Mouse (Mus musculus): ENCODE data around the gene Sdk1. TPM values are rescaled to one million over a fixed set of nuclear protein-coding genes. Genes with fewer than 3 reads are reported as not detected.

Sdk1 gene
- polyA plus RNA-seq, 1 experiment from 2014 or later: 0.59 TPM

- Histone ChIP-seq H3K4me3 (ENCODE audit: low read length) (no peak overlapping the region), H3K36me3 (ENCODE audit: control insufficient read depth, insufficient read depth, low read length) (no peaks in the 10 kb centered on the region), H3K4me1 (replicated peaks; ENCODE audit: control insufficient read depth, insufficient read depth, low read length) (peaks cover 3% of the 10 kb centered on the region; the same call in 1 of the 2 replicates), H3K27me3 (ENCODE audit: control insufficient read depth, insufficient read depth, low read depth, low read length) (no peaks in the 10 kb centered on the region), H3K4me2 (ENCODE audit: low read depth, low read length) (no peak overlapping the region), H3K9ac (ENCODE audit: low read length) (no peak overlapping the region), H3K9me3 (ENCODE audit: control insufficient read depth, low read length) (peaks cover 3% of the 10 kb centered on the region; the same call in 1 of the 2 replicates), H3K27ac (ENCODE audit: low read length) (no peak overlapping the region)
- 91% methylated on average over 4 of the region's 4 CpGs for WGBS
- no peak for ATAC-seq (ENCODE audit: low read depth)
Measured at GRCm38 (mm10) chr5:141847686-141848085, 606.4 kb downstream of the Sdk1 start.

GRCm38 (mm10) chr5:141852175-141852574 is 610.9 kb downstream of the Sdk1 start:
- Histone ChIP-seq H3K9ac (ENCODE audit: low read length) (no peak overlapping the region), H3K4me2 (ENCODE audit: low read depth, low read length) (no peak overlapping the region), H3K9me3 (ENCODE audit: control insufficient read depth, low read length) (peaks cover 3% of the 10 kb centered on the region; the same call in 1 of the 2 replicates), H3K36me3 (ENCODE audit: control insufficient read depth, insufficient read depth, low read length) (no peaks in the 10 kb centered on the region), H3K4me1 (replicated peaks; ENCODE audit: control insufficient read depth, insufficient read depth, low read length) (peaks cover 3% of the 10 kb centered on the region; the same call in 1 of the 2 replicates), H3K27me3 (ENCODE audit: control insufficient read depth, insufficient read depth, low read depth, low read length) (no peaks in the 10 kb centered on the region), H3K4me3 (ENCODE audit: low read length) (no peak overlapping the region), H3K27ac (ENCODE audit: low read length) (no peak overlapping the region)
- WGBS: 14% methylated on average over 8 of the region's 8 CpGs
- ATAC-seq (ENCODE audit: low read depth): peak; percentile 36; the same call in 1 of the 2 replicates

- no peak overlapping the region for H3K27ac ChIP-seq (ENCODE audit: low read length)
- no peaks in the 10 kb centered on the region for H3K9me3 ChIP-seq (ENCODE audit: control insufficient read depth, low read length)
- H3K36me3 ChIP-seq (ENCODE audit: control insufficient read depth, insufficient read depth, low read length): no peaks in the 10 kb centered on the region
- WGBS: 61% methylated on average over 2 of the region's 2 CpGs
- H3K27me3 ChIP-seq (ENCODE audit: control insufficient read depth, insufficient read depth, low read depth, low read length): no peaks in the 10 kb centered on the region
- no peak overlapping the region for H3K4me2 ChIP-seq (ENCODE audit: low read depth, low read length)
- ATAC-seq (ENCODE audit: low read depth): no peak
- H3K4me1 ChIP-seq (replicated peaks; ENCODE audit: control insufficient read depth, insufficient read depth, low read length): peaks cover 3% of the 10 kb centered on the region; the same call in 1 of the 2 replicates
- H3K4me3 ChIP-seq (ENCODE audit: low read length): no peak overlapping the region
- H3K9ac ChIP-seq (ENCODE audit: low read length): no peak overlapping the region
Measured at GRCm38 (mm10) chr5:141856447-141856846, 615.2 kb downstream of the Sdk1 start.

- Histone ChIP-seq H3K27me3 (ENCODE audit: control insufficient read depth, insufficient read depth, low read depth, low read length) (no peaks in the 10 kb centered on the region), H3K9ac (ENCODE audit: low read length) (no peak overlapping the region), H3K27ac (ENCODE audit: low read length) (no peak overlapping the region), H3K9me3 (ENCODE audit: control insufficient read depth, low read length) (no peaks in the 10 kb centered on the region), H3K4me2 (ENCODE audit: low read depth, low read length) (no peak overlapping the region), H3K4me1 (replicated peaks; ENCODE audit: control insufficient read depth, insufficient read depth, low read length) (no peaks in the 10 kb centered on the region), H3K36me3 (ENCODE audit: control insufficient read depth, insufficient read depth, low read length) (no peaks in the 10 kb centered on the region), H3K4me3 (ENCODE audit: low read length) (no peak overlapping the region)
- ATAC-seq (ENCODE audit: low read depth): no peak
- WGBS: 43% methylated on average over 1 of the region's 1 CpGs
Measured at GRCm38 (mm10) chr5:141857781-141858180, 616.5 kb downstream of the Sdk1 start.

GRCm38 (mm10) chr5:141858406-141859160 is 617.3 kb downstream of the Sdk1 start:
- no peak overlapping the region for H3K4me2 ChIP-seq (ENCODE audit: low read depth, low read length)
- H3K9ac ChIP-seq (ENCODE audit: low read length): no peak overlapping the region
- H3K36me3 ChIP-seq (ENCODE audit: control insufficient read depth, insufficient read depth, low read length): no peaks in the 10 kb centered on the region
- no peak for ATAC-seq (ENCODE audit: low read depth)
- no peak overlapping the region for H3K4me3 ChIP-seq (ENCODE audit: low read length)
- H3K27ac ChIP-seq (ENCODE audit: low read length): no peak overlapping the region
- WGBS: 30% methylated on average over 8 of the region's 8 CpGs
- no peaks in the 10 kb centered on the region for H3K4me1 ChIP-seq (replicated peaks; ENCODE audit: control insufficient read depth, insufficient read depth, low read length)
- H3K27me3 ChIP-seq (ENCODE audit: control insufficient read depth, insufficient read depth, low read depth, low read length): no peaks in the 10 kb centered on the region
- no peaks in the 10 kb centered on the region for H3K9me3 ChIP-seq (ENCODE audit: control insufficient read depth, low read length)

- ATAC-seq (ENCODE audit: low read depth): no peak
- Histone ChIP-seq H3K27me3 (ENCODE audit: control insufficient read depth, insufficient read depth, low read depth, low read length) (no peaks in the 10 kb centered on the region), H3K4me1 (replicated peaks; ENCODE audit: control insufficient read depth, insufficient read depth, low read length) (no peaks in the 10 kb centered on the region), H3K9me3 (ENCODE audit: control insufficient read depth, low read length) (no peaks in the 10 kb centered on the region), H3K36me3 (ENCODE audit: control insufficient read depth, insufficient read depth, low read length) (no peaks in the 10 kb centered on the region), H3K9ac (ENCODE audit: low read length) (no peak overlapping the region), H3K4me3 (ENCODE audit: low read length) (no peak overlapping the region), H3K4me2 (ENCODE audit: low read depth, low read length) (no peak overlapping the region), H3K27ac (ENCODE audit: low read length) (no peak overlapping the region)
- whole genome bisulfite sequencing: 63% methylated on average over 3 of the region's 3 CpGs
Measured at GRCm38 (mm10) chr5:141866042-141866441, 624.8 kb downstream of the Sdk1 start.

GRCm38 (mm10) chr5:141873751-141874150 is 632.5 kb downstream of the Sdk1 start:
- Histone ChIP-seq H3K4me2 (ENCODE audit: low read depth, low read length) (no peak overlapping the region), H3K9ac (ENCODE audit: low read length) (no peak overlapping the region), H3K9me3 (ENCODE audit: control insufficient read depth, low read length) (no peaks in the 10 kb centered on the region), H3K4me3 (ENCODE audit: low read length) (no peak overlapping the region), H3K27me3 (ENCODE audit: control insufficient read depth, insufficient read depth, low read depth, low read length) (no peaks in the 10 kb centered on the region), H3K27ac (ENCODE audit: low read length) (no peak overlapping the region), H3K36me3 (ENCODE audit: control insufficient read depth, insufficient read depth, low read length) (no peaks in the 10 kb centered on the region), H3K4me1 (replicated peaks; ENCODE audit: control insufficient read depth, insufficient read depth, low read length) (no peaks in the 10 kb centered on the region)
- ATAC-seq (ENCODE audit: low read depth): no peak
- WGBS: 92% methylated on average over 11 of the region's 11 CpGs

GRCm38 (mm10) chr5:141880661-141881060 is 639.4 kb downstream of the Sdk1 start:
- no peak overlapping the region for H3K27ac ChIP-seq (ENCODE audit: low read length)
- WGBS: 46% methylated on average over 5 of the region's 5 CpGs
- no peak overlapping the region for H3K9ac ChIP-seq (ENCODE audit: low read length)
- no peaks in the 10 kb centered on the region for H3K9me3 ChIP-seq (ENCODE audit: control insufficient read depth, low read length)
- no peaks in the 10 kb centered on the region for H3K27me3 ChIP-seq (ENCODE audit: control insufficient read depth, insufficient read depth, low read depth, low read length)
- ATAC-seq (ENCODE audit: low read depth): no peak
- H3K4me3 ChIP-seq (ENCODE audit: low read length): no peak overlapping the region
- H3K4me2 ChIP-seq (ENCODE audit: low read depth, low read length): no peak overlapping the region
- no peaks in the 10 kb centered on the region for H3K36me3 ChIP-seq (ENCODE audit: control insufficient read depth, insufficient read depth, low read length)
- H3K4me1 ChIP-seq (replicated peaks; ENCODE audit: control insufficient read depth, insufficient read depth, low read length): no peaks in the 10 kb centered on the region

GRCm38 (mm10) chr5:141884111-141884647 is 642.9 kb downstream of the Sdk1 start:
- H3K9ac ChIP-seq (ENCODE audit: low read length): no peak overlapping the region
- H3K4me3 ChIP-seq (ENCODE audit: low read length): no peak overlapping the region
- H3K27me3 ChIP-seq (ENCODE audit: control insufficient read depth, insufficient read depth, low read depth, low read length): no peaks in the 10 kb centered on the region
- H3K27ac ChIP-seq (ENCODE audit: low read length): no peak overlapping the region
- H3K9me3 ChIP-seq (ENCODE audit: control insufficient read depth, low read length): no peaks in the 10 kb centered on the region
- H3K4me1 ChIP-seq (replicated peaks; ENCODE audit: control insufficient read depth, insufficient read depth, low read length): no peaks in the 10 kb centered on the region
- no peaks in the 10 kb centered on the region for H3K36me3 ChIP-seq (ENCODE audit: control insufficient read depth, insufficient read depth, low read length)
- 37% methylated on average over 3 of the region's 3 CpGs for WGBS
- no peak overlapping the region for H3K4me2 ChIP-seq (ENCODE audit: low read depth, low read length)
- ATAC-seq (ENCODE audit: low read depth): no peak

Data from lung, embryonic 16.5 days (tissue).